Mouse (Mus musculus): ENCODE measurements at regions not wholly inside any gene's neighbourhood (a gene's known extent, or its start where the extent isn't known, plus 50 kb on each side); places are given as distances from the start of the nearest gene placed in this dataset.
A peak's percentile ranks its signal among the peaks of the same experiment; 100 is the strongest.

DNA sequence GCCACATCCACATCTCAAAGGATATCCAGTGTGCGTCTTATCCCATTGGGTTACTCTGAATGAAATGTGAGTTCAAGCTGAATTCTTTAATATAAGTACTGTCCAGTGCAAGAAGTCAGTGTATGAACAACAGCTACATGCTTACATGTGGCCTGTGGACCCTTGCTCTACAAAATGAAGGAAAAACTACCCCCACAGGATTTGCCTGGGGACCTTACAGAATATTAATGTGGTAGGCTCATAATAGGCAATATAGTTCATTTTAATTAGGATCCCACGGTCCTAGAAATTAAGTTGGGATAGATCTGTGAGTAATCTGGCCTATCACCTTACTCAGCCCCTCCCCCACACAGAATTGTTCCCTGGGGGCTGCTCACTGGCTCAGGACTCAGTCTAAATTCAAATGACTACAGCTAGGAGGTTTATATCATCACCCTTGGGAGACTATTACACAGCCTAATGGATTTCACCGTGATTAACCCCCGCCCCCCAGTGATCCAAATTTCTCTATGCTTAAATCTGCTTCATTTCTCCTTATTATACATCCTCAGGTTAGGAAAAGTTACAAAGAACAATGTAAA lies 145.4 kb upstream of the 1700025G04Rik start:
- no peak for DNase-seq (ENCODE audit: low spot score)
- H3K36me3 ChIP-seq (ENCODE audit: insufficient read depth, low read length), result no peaks in the 10 kb centered on the region
- H3K4me2 ChIP-seq (ENCODE audit: low read depth, low read length, poor library complexity, severe bottlenecking), result no peak overlapping the region
- no peak for TF ChIP-seq CTCF (IDR thresholded peaks at IDR 0.05)
- no peaks in the 10 kb centered on the region for H3K4me1 ChIP-seq (ENCODE audit: insufficient read depth, low read length)
- no peak for ATAC-seq (ENCODE audit: low FRiP score)
- no peaks in the 10 kb centered on the region for H3K9me3 ChIP-seq (ENCODE audit: low read length)
- no peak overlapping the region for H3K9ac ChIP-seq (replicated peaks; ENCODE audit: low read length, poor library complexity, severe bottlenecking)
- no peak overlapping the region for H3K27ac ChIP-seq (ENCODE audit: low read depth, low read length)
- WGBS, result 56% methylated on average over 4 of the region's 4 CpGs
- no peaks in the 10 kb centered on the region for H3K27me3 ChIP-seq (ENCODE audit: insufficient read depth, low read length)
- no peak overlapping the region for H3K4me3 ChIP-seq (ENCODE audit: low read depth, low read length)

DNA sequence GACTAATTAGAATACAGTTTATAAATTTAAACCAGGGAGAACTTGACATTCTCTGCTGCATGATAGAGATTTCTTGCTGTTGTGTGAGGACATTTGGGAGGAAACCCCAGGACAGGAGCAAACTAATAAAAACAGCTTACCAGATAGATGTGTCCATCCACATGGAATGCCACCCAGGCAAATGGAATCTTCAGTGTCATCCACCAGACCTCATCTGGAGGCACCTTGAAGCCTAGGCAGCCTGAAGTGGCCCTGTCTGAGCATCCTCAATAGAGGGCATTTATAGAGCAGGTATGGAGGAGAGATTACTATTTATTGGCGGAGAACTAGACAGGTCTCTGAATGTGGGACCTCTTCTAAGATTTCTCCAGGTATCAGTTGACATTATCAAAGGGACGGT lies 144.8 kb upstream of the 1700025G04Rik start:
- Histone ChIP-seq H3K27me3 (ENCODE audit: insufficient read depth, low read length) (no peaks in the 10 kb centered on the region), H3K4me3 (ENCODE audit: low read depth, low read length) (no peak overlapping the region), H3K9me3 (ENCODE audit: low read length) (no peaks in the 10 kb centered on the region), H3K36me3 (ENCODE audit: insufficient read depth, low read length) (no peaks in the 10 kb centered on the region), H3K4me2 (ENCODE audit: low read depth, low read length, poor library complexity, severe bottlenecking) (no peak overlapping the region), H3K4me1 (ENCODE audit: insufficient read depth, low read length) (no peaks in the 10 kb centered on the region), H3K27ac (ENCODE audit: low read depth, low read length) (no peak overlapping the region), H3K9ac (replicated peaks; ENCODE audit: low read length, poor library complexity, severe bottlenecking) (no peak overlapping the region)
- WGBS, result 97% methylated on average over 2 of the region's 2 CpGs
- TF ChIP-seq CTCF (IDR thresholded peaks at IDR 0.05), result no peak
- ATAC-seq (ENCODE audit: low FRiP score) (no peak), DNase-seq (ENCODE audit: low spot score) (no peak)

DNA sequence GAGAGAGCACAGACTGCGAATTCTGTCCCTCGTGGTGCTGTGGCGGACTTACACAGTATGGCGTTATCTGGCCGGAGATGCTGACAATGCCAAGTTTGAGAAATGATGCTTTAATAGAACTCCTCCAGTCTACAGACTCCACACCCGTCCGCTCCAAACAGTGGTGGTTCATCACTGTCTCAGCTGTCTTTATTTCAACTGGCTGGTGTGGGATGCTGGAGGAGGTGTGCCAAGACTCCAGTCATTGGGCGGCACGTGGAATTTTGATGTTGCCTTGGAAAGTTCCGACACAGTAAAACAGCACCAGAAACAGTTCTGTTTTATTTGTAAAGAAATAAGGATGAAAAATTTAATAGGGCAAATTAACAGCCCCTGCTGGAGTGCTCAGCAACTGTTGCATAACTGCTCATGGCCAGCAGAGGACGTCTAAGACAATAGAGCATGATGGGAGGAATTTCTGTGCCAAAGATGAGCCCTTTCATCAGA lies 141.8 kb upstream of the 1700025G04Rik start:
- WGBS, result 80% methylated on average over 11 of the region's 11 CpGs
- H3K4me2 ChIP-seq (ENCODE audit: low read depth, low read length, poor library complexity, severe bottlenecking), result no peak overlapping the region

DNA sequence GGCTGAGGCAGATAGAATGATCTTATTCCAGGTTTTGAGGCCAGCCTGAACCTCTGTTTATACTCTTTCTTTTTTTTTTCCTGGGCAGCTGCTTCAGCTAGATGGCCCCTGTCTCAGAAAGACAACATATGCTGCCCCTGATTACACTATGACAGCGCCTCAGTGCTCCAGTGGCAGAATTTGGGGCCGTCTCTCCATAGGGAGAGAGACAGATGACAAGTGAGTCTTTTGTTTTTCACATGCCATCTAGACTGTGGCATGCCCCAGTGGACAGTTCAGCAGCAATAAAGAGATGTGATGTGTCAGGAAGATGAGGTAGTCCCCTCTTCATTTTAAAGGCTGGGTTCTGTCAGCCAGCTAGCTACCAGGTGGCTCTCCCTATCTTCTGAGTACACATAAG lies 139.8 kb upstream of the 1700025G04Rik start:
- 65% methylated on average over 2 of the region's 2 CpGs for WGBS
- Histone ChIP-seq H3K9me3 (ENCODE audit: low read length) (no peaks in the 10 kb centered on the region), H3K4me1 (ENCODE audit: insufficient read depth, low read length) (no peaks in the 10 kb centered on the region), H3K27ac (ENCODE audit: low read depth, low read length) (no peak overlapping the region), H3K36me3 (ENCODE audit: insufficient read depth, low read length) (no peaks in the 10 kb centered on the region), H3K9ac (replicated peaks; ENCODE audit: low read length, poor library complexity, severe bottlenecking) (no peak overlapping the region), H3K27me3 (ENCODE audit: insufficient read depth, low read length) (no peaks in the 10 kb centered on the region), H3K4me2 (ENCODE audit: low read depth, low read length, poor library complexity, severe bottlenecking) (no peak overlapping the region), H3K4me3 (ENCODE audit: low read depth, low read length) (no peak overlapping the region)
- TF ChIP-seq CTCF (IDR thresholded peaks at IDR 0.05), result no peak
- DNase-seq (ENCODE audit: low spot score) (no peak), ATAC-seq (ENCODE audit: low FRiP score) (no peak)

More for the DNA sequence above, 141.8 kb upstream of the 1700025G04Rik start:
- ATAC-seq (ENCODE audit: low FRiP score) (no peak), DNase-seq (ENCODE audit: low spot score) (no peak)
- Histone ChIP-seq H3K9ac (replicated peaks; ENCODE audit: low read length, poor library complexity, severe bottlenecking) (no peak overlapping the region), H3K9me3 (ENCODE audit: low read length) (no peaks in the 10 kb centered on the region), H3K36me3 (ENCODE audit: insufficient read depth, low read length) (no peaks in the 10 kb centered on the region), H3K4me1 (ENCODE audit: insufficient read depth, low read length) (no peaks in the 10 kb centered on the region), H3K27me3 (ENCODE audit: insufficient read depth, low read length) (no peaks in the 10 kb centered on the region), H3K27ac (ENCODE audit: low read depth, low read length) (no peak overlapping the region), H3K4me3 (ENCODE audit: low read depth, low read length) (no peak overlapping the region)
- TF ChIP-seq CTCF (IDR thresholded peaks at IDR 0.05), result peak; percentile 51

DNA sequence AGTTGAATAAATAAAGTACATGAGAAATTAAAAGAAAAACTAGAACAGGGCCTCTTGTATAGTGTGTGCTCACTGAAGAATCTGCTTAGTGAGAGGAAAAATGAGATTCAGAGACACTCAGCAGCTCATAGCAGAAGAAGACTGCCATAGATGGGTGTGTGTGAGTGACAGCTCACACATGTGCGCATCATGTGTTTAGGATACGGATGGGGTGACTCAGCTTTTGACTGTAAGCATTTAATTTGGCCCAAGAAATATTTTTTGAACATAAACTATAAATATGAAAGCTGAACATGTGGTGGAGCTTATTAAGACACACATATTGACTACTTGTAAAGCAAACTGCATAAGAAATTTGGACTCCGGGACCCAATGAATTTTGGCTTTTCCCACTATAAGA lies 136.1 kb upstream of the 1700025G04Rik start:
- no peak for TF ChIP-seq CTCF (IDR thresholded peaks at IDR 0.05)
- ATAC-seq (ENCODE audit: low FRiP score), result no peak

DNA sequence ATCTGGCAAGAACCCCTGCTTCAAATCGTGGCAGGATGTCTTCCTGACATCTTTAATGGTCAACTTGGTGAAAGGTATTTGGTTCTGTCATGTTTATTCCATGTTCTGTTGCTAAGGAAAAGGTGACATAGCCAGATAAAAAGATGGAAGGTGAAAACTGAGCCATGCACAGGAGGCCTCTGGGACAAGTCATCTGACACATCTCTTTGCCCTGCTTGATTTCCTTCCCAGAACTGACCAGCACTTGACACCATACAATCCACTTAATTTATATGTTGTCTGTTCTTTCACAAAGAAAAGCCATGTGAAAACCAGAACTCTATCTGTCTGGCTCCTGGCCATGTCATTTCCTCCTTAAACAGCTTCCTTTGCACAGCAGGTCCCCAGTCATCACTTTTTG lies 133.7 kb upstream of the 1700025G04Rik start:
- H3K9me3 ChIP-seq (ENCODE audit: low read length), result no peaks in the 10 kb centered on the region
- H3K9ac ChIP-seq (replicated peaks; ENCODE audit: low read length, poor library complexity, severe bottlenecking), result no peak overlapping the region
- H3K36me3 ChIP-seq (ENCODE audit: insufficient read depth, low read length), result no peaks in the 10 kb centered on the region
- H3K4me1 ChIP-seq (ENCODE audit: insufficient read depth, low read length), result no peaks in the 10 kb centered on the region
- no peak for DNase-seq (ENCODE audit: low spot score)
- no peak for TF ChIP-seq CTCF (IDR thresholded peaks at IDR 0.05)
- no peak overlapping the region for H3K4me3 ChIP-seq (ENCODE audit: low read depth, low read length)
- H3K4me2 ChIP-seq (ENCODE audit: low read depth, low read length, poor library complexity, severe bottlenecking), result no peak overlapping the region
- no peak overlapping the region for H3K27ac ChIP-seq (ENCODE audit: low read depth, low read length)
- H3K27me3 ChIP-seq (ENCODE audit: insufficient read depth, low read length), result no peaks in the 10 kb centered on the region
- ATAC-seq (ENCODE audit: low FRiP score), result no peak
- 73% methylated on average over 1 of the region's 1 CpGs for WGBS

More for the DNA sequence above, 136.1 kb upstream of the 1700025G04Rik start:
- H3K9ac ChIP-seq (replicated peaks; ENCODE audit: low read length, poor library complexity, severe bottlenecking), result no peak overlapping the region
- no peaks in the 10 kb centered on the region for H3K27me3 ChIP-seq (ENCODE audit: insufficient read depth, low read length)
- no peaks in the 10 kb centered on the region for H3K36me3 ChIP-seq (ENCODE audit: insufficient read depth, low read length)
- WGBS, result 92% methylated on average over 3 of the region's 3 CpGs
- H3K4me3 ChIP-seq (ENCODE audit: low read depth, low read length), result no peak overlapping the region
- H3K4me1 ChIP-seq (ENCODE audit: insufficient read depth, low read length), result no peaks in the 10 kb centered on the region
- DNase-seq (ENCODE audit: low spot score), result no peak
- no peaks in the 10 kb centered on the region for H3K9me3 ChIP-seq (ENCODE audit: low read length)
- no peak overlapping the region for H3K27ac ChIP-seq (ENCODE audit: low read depth, low read length)
- H3K4me2 ChIP-seq (ENCODE audit: low read depth, low read length, poor library complexity, severe bottlenecking), result no peak overlapping the region
